Mouse (Mus musculus) lung, adult 10 weeks (tissue): ENCODE results near the gene Pithd1. TPM values are rescaled to one million over a fixed set of nuclear protein-coding genes. Genes with fewer than 3 reads are reported as not detected.

Source experiments
- polyA plus RNA-seq: library from polyadenylated mRNA; stranded (reverse); fragments of 350-450 nt; fragmentation: Illumina TruSeq; extraction: RNeasy Lipid Tissue Mini Kit (QIAGEN cat#74804); gene quantifications from one replicate; pipeline ENCODE4 v1.2.3, GENCODE M21; 2014; ENCODE audit warnings: low read depth, low replicate concordance; ENCODE audit not compliant: insufficient read depth

Pithd1 gene
- polyA plus RNA-seq: 27.2 TPM

GRCm38 (mm10) chr4:135986943-135987710, at the start of gene Pithd1:
Gene Pithd1 (minus strand): TSS chr4:135987264.

GRCm38 (mm10) chr4:136021549-136022047, 34.5 kb upstream of the Pithd1 start, which contains the start of gene Eloa:
Gene Eloa (minus strand): TSS chr4:136021763.

GRCm38 (mm10) chr4:135972556-135972906, 14.5 kb downstream of the Pithd1 start, which contains the start of gene Lypla2:
Gene Lypla2 (minus strand): TSS chr4:135972626.

DNA sequence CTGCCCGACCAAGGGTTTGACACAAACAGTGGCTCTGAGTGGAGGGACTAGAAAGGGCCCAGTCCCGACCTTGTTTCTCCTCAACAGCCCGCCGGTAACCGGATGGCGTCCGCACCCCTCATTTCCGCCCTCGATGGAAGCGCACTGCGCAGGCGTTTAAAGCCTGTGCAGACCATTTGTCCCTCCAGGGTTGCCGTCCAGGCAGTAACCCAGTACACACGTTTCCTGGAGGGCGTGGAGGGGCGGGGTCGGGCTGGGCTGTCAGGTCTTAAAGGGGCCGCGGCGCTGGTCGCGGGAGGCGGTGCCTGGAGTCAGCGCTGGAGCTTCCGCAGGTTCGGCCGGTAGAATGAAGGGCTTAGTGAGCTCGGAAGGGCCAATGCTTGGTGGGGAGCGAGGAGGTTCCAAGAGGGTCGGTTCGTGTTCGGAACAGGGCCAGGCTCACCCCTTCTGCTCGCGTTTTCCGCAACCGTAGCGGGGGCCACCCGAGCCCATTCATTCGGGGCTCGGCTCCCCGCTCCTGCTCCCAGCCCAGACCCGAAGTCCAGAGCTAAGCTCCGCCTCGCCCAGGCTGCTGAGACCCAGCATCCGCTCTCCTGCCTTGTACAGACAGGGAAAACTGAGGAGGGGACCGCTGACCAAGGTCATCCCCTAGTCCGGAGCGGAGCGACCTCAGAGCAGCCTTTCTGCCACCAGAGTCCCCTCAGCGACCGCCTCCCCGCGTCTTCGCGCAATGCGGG, 23.4 kb downstream of the Pithd1 start, which contains the start of gene Gale:
Gene Gale, plus strand, starts transcription at position 271 of the 737 bp plus-strand sequence.

DNA sequence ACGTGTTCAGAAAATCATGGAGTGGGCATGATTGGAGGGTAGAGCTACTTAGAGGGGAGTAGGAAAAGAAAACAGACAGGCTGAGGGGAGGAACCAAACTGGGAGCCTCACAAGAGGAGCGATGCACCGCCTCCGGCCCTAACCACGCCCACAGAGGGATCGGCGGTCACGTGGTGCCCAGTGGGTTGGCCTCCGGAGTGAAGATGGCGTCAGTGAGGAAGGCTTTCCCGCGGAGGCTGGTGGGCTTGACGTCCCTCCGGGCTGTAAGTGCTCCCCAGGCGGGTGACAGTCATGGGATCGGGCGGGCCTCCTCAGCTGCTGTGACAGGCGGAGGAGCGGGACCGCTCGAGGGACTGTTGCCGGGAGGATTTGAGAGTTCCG, 40.8 kb downstream of the Pithd1 start, which contains the start of gene Hmgcl:
Gene Hmgcl, plus strand, starts transcription at position 171 of the 381 bp plus-strand sequence.

Other genes starting within 250 kb of the Pithd1 start
- 1.7 TPM for gene Myom3, start 227.5 kb downstream of the Pithd1 start, polyA plus RNA-seq
- 50.1 TPM for gene Srsf10, start 131.5 kb downstream of the Pithd1 start, polyA plus RNA-seq
- gene Pnrc2, start 113.4 kb downstream of the Pithd1 start, polyA plus RNA-seq: 85.8 TPM
- 4.0 TPM for gene Cnr2, start 91.9 kb downstream of the Pithd1 start, polyA plus RNA-seq
- gene Fuca1, start 66.5 kb downstream of the Pithd1 start, polyA plus RNA-seq: 117 TPM
- gene Hmgcl, start 40.8 kb downstream of the Pithd1 start, polyA plus RNA-seq: 50.8 TPM
- 14.7 TPM for gene Gale, start 23.5 kb downstream of the Pithd1 start, polyA plus RNA-seq
- 72.0 TPM for gene Lypla2, start 14.6 kb downstream of the Pithd1 start, polyA plus RNA-seq
- gene Eloa, start 34.5 kb upstream of the Pithd1 start, polyA plus RNA-seq: 15.1 TPM
- 1,220 TPM for gene Rpl11, start 66.2 kb upstream of the Pithd1 start, polyA plus RNA-seq
- gene Id3, start 156.2 kb upstream of the Pithd1 start, polyA plus RNA-seq: 258 TPM
- 9.4 TPM for gene E2f2, start 185.1 kb upstream of the Pithd1 start, polyA plus RNA-seq
- 3.5 TPM for gene Asap3, start 219.1 kb upstream of the Pithd1 start, polyA plus RNA-seq